Mouse (Mus musculus) stomach, embryonic 14.5 days (tissue): ENCODE results near the gene Atxn1. TPM values are rescaled to one million over a fixed set of nuclear protein-coding genes. Genes with fewer than 3 reads are reported as not detected.

Source experiments
- ATAC-seq: fragments of 200-750 bp; cut with Nextera tagmentation; 2 replicates; pipeline ENCODE4 v1.8.0; 2017; ENCODE audit warnings: low read depth, moderate TSS enrichment; ENCODE audit not compliant: insufficient number of reproducible peaks, insufficient read depth, low FRiP score
- H3K27ac ChIP-seq: fragments of 300-500 bp; sonication (generic); 2 replicates; pipeline ENCODE4 v1.5.1; 2014; ENCODE audit warnings: mild to moderate bottlenecking, low read length, moderate library complexity, mixed read lengths
- H3K27me3 ChIP-seq: fragments of 300-500 bp; sonication (generic); 2 replicates; pipeline ENCODE4 v1.6.1; 2014; ENCODE audit warnings: low read length, control low read depth, mixed read lengths; ENCODE audit not compliant: control insufficient read depth, insufficient read depth
- H3K36me3 ChIP-seq: fragments of 300-500 bp; sonication (generic); 2 replicates; pipeline ENCODE4 v1.6.1; 2014; ENCODE audit warnings: mild to moderate bottlenecking, control low read depth, low read length, moderate library complexity, mixed read lengths; ENCODE audit not compliant: control insufficient read depth, insufficient read depth
- H3K4me1 ChIP-seq: fragments of 300-500 bp; sonication (generic); 2 replicates; pipeline ENCODE4 v1.6.1; 2014; ENCODE audit warnings: low read length, control low read depth, mixed read lengths; ENCODE audit not compliant: control insufficient read depth, insufficient read depth
- H3K4me2 ChIP-seq: fragments of 300-500 bp; sonication (generic); replicated peaks from 2 replicates; pipeline ENCODE4 v1.6.1; 2014; ENCODE audit warnings: low read depth, low read length, control low read depth
- H3K4me3 ChIP-seq: fragments of 300-500 bp; sonication (generic); 2 replicates; pipeline ENCODE4 v1.5.1; 2014; ENCODE audit warnings: low read depth, low read length, control low read depth
- H3K9ac ChIP-seq: fragments of 300-500 bp; sonication (generic); replicated peaks from 2 replicates; pipeline ENCODE4 v1.6.1; 2014; ENCODE audit warnings: low read depth, mild to moderate bottlenecking, control low read depth, low read length, moderate library complexity, mixed read lengths
- H3K9me3 ChIP-seq: fragments of 300-500 bp; sonication (generic); 2 replicates; pipeline ENCODE4 v1.6.1; 2016; ENCODE audit warnings: low read depth, low read length, control low read depth; ENCODE audit not compliant: control insufficient read depth
- WGBS: fragments of 180-500 bp; shearing (Covaris S2); extraction: QIAGEN DNeasy Blood & Tissue Kit; methylation state at CpG from one replicate; pipeline ENCODE4 v1.1.7; 2014; 5-methylcytosine and 5-hydroxymethylcytosine counted together
- polyA plus RNA-seq: library from polyadenylated mRNA; unstranded; fragments of >200 nt; fragmentation: Nextera tagmentation; extraction: Ambion mirVana; gene quantifications from 2 replicates; pipeline ENCODE4 v1.2.1, GENCODE M21; 2014

Atxn1 gene
- polyA plus RNA-seq, 1 experiment from 2014 or later, result 6.5 TPM

GRCm38 (mm10) chr13:45806600-45807525, 157.9 kb downstream of the Atxn1 start:
- H3K4me3 ChIP-seq, result no peak overlapping the region
- H3K4me1 ChIP-seq, result no peaks in the 10 kb centered on the region
- H3K9ac ChIP-seq, result no peak overlapping the region
- H3K27ac ChIP-seq, result no peak overlapping the region
- ATAC-seq, result no peak
- no peaks in the 10 kb centered on the region for H3K36me3 ChIP-seq
- WGBS, result 56% methylated on average over 18 of the region's 18 CpGs
- H3K9me3 ChIP-seq, result no peaks in the 10 kb centered on the region
- H3K27me3 ChIP-seq, result no peaks in the 10 kb centered on the region
- H3K4me2 ChIP-seq, result no peak overlapping the region

- 60% methylated on average over 9 of the region's 9 CpGs for WGBS
- Histone ChIP-seq H3K27ac (no peak overlapping the region), H3K4me1 (no peaks in the 10 kb centered on the region), H3K4me3 (no peak overlapping the region), H3K36me3 (no peaks in the 10 kb centered on the region), H3K9me3 (no peaks in the 10 kb centered on the region), H3K27me3 (no peaks in the 10 kb centered on the region), H3K4me2 (no peak overlapping the region), H3K9ac (no peak overlapping the region)
- no peak for ATAC-seq
These were observed 158.8 kb downstream of the Atxn1 start for GRCm38 (mm10) chr13:45805915-45806599.

- H3K4me2 ChIP-seq, result no peak overlapping the region
- WGBS, result 89% methylated on average over 15 of the region's 15 CpGs
- H3K27me3 ChIP-seq, result no peaks in the 10 kb centered on the region
- no peak for ATAC-seq
- no peak overlapping the region for H3K9ac ChIP-seq
- no peaks in the 10 kb centered on the region for H3K9me3 ChIP-seq
- no peaks in the 10 kb centered on the region for H3K4me1 ChIP-seq
- no peak overlapping the region for H3K4me3 ChIP-seq
- no peak overlapping the region for H3K27ac ChIP-seq
- no peaks in the 10 kb centered on the region for H3K36me3 ChIP-seq
These were observed 162.0 kb downstream of the Atxn1 start for GRCm38 (mm10) chr13:45802620-45803410.

GRCm38 (mm10) chr13:45798248-45798647, 166.6 kb downstream of the Atxn1 start:
- Histone ChIP-seq H3K9me3 (no peaks in the 10 kb centered on the region), H3K4me1 (no peaks in the 10 kb centered on the region), H3K4me2 (no peak overlapping the region), H3K27me3 (no peaks in the 10 kb centered on the region), H3K9ac (no peak overlapping the region), H3K27ac (no peak overlapping the region), H3K36me3 (no peaks in the 10 kb centered on the region), H3K4me3 (no peak overlapping the region)
- WGBS, result 82% methylated on average over 4 of the region's 4 CpGs
- ATAC-seq, result no peak

- Histone ChIP-seq H3K27me3 (no peaks in the 10 kb centered on the region), H3K4me1 (no peaks in the 10 kb centered on the region), H3K9ac (no peak overlapping the region), H3K9me3 (no peaks in the 10 kb centered on the region), H3K4me2 (no peak overlapping the region), H3K4me3 (no peak overlapping the region), H3K36me3 (no peaks in the 10 kb centered on the region), H3K27ac (no peak overlapping the region)
- WGBS, result 69% methylated on average over 6 of the region's 6 CpGs
- no peak for ATAC-seq
These were observed 167.1 kb downstream of the Atxn1 start for GRCm38 (mm10) chr13:45797696-45798095.

GRCm38 (mm10) chr13:45796286-45796685, 168.5 kb downstream of the Atxn1 start:
- Histone ChIP-seq H3K9me3 (no peaks in the 10 kb centered on the region), H3K9ac (no peak overlapping the region), H3K36me3 (no peaks in the 10 kb centered on the region), H3K4me1 (no peaks in the 10 kb centered on the region), H3K4me2 (no peak overlapping the region), H3K27ac (no peak overlapping the region), H3K4me3 (no peak overlapping the region), H3K27me3 (no peaks in the 10 kb centered on the region)
- no peak for ATAC-seq
- WGBS, result 66% methylated on average over 6 of the region's 6 CpGs

- Histone ChIP-seq H3K9ac (no peak overlapping the region), H3K27ac (no peak overlapping the region), H3K9me3 (no peaks in the 10 kb centered on the region), H3K4me2 (no peak overlapping the region), H3K4me3 (no peak overlapping the region), H3K4me1 (no peaks in the 10 kb centered on the region), H3K36me3 (no peaks in the 10 kb centered on the region), H3K27me3 (no peaks in the 10 kb centered on the region)
- 65% methylated on average over 3 of the region's 3 CpGs for WGBS
- ATAC-seq, result no peak
These were observed 171.0 kb downstream of the Atxn1 start for GRCm38 (mm10) chr13:45793796-45794195.

- H3K27ac ChIP-seq, result no peak overlapping the region
- no peak overlapping the region for H3K4me2 ChIP-seq
- H3K4me3 ChIP-seq, result no peak overlapping the region
- no peaks in the 10 kb centered on the region for H3K4me1 ChIP-seq
- ATAC-seq, result no peak
- 86% methylated on average over 7 of the region's 7 CpGs for WGBS
- no peaks in the 10 kb centered on the region for H3K9me3 ChIP-seq
- no peak overlapping the region for H3K9ac ChIP-seq
- no peaks in the 10 kb centered on the region for H3K36me3 ChIP-seq
- H3K27me3 ChIP-seq, result no peaks in the 10 kb centered on the region
These were observed 178.4 kb downstream of the Atxn1 start for GRCm38 (mm10) chr13:45786409-45786808.
